Mouse (Mus musculus): ENCODE measurements at regions not wholly inside any gene's neighbourhood (a gene's known extent, or its start where the extent isn't known, plus 50 kb on each side); places are given as distances from the start of the nearest gene placed in this dataset.
A peak's percentile ranks its signal among the peaks of the same experiment; 100 is the strongest.

- DNase-seq (ENCODE audit: low spot score in 2 of 2) = no peak
These were observed 375.2 kb upstream of the Nfe2l3 start for GRCm38 (mm10) chr6:51057229-51057628.

GRCm38 (mm10) chr6:51059923-51060847 lies 372.3 kb upstream of the Nfe2l3 start:
- no peak for DNase-seq (ENCODE audit: low spot score in 2 of 2)

- DNase-seq (ENCODE audit: low spot score in 2 of 2) = no peak
These were observed 371.5 kb upstream of the Nfe2l3 start for GRCm38 (mm10) chr6:51060848-51061535.

GRCm38 (mm10) chr6:51065156-51065555 lies 367.3 kb upstream of the Nfe2l3 start:
- no peak for DNase-seq (ENCODE audit: low spot score in 2 of 2)

GRCm38 (mm10) chr6:51067332-51067731 lies 365.1 kb upstream of the Nfe2l3 start:
- no peak for DNase-seq (ENCODE audit: low spot score in 2 of 2)

GRCm38 (mm10) chr6:51069945-51070344 lies 362.5 kb upstream of the Nfe2l3 start:
- no peak for DNase-seq (ENCODE audit: low spot score in 2 of 2)

GRCm38 (mm10) chr6:51071243-51071642 lies 361.2 kb upstream of the Nfe2l3 start:
- no peak for DNase-seq (ENCODE audit: low spot score in 2 of 2)

- DNase-seq (ENCODE audit: low spot score in 2 of 2) = no peak
These were observed 357.4 kb upstream of the Nfe2l3 start for GRCm38 (mm10) chr6:51075026-51075425.

GRCm38 (mm10) chr6:51076861-51077768 lies 355.4 kb upstream of the Nfe2l3 start:
- no peak for DNase-seq (ENCODE audit: low spot score in 2 of 2)

- DNase-seq (ENCODE audit: low spot score in 2 of 2) = peak; percentile 32 to 49
These were observed 354.7 kb upstream of the Nfe2l3 start for GRCm38 (mm10) chr6:51077769-51078096.

GRCm38 (mm10) chr6:51078353-51078966 lies 354.0 kb upstream of the Nfe2l3 start:
- DNase-seq (ENCODE audit: low spot score in 2 of 2) = peak; percentile 20 to 32

GRCm38 (mm10) chr6:51078967-51079355 lies 353.5 kb upstream of the Nfe2l3 start:
- DNase-seq (ENCODE audit: low spot score in 2 of 2) = no peak

GRCm38 (mm10) chr6:51081056-51081455 lies 351.4 kb upstream of the Nfe2l3 start:
- peak; percentile 64 to 68 for DNase-seq (ENCODE audit: low spot score in 2 of 2)

- no peak for DNase-seq (ENCODE audit: low spot score in 2 of 2)
These were observed 347.8 kb upstream of the Nfe2l3 start for GRCm38 (mm10) chr6:51084656-51085055.

GRCm38 (mm10) chr6:51085547-51085946 lies 346.9 kb upstream of the Nfe2l3 start:
- DNase-seq (ENCODE audit: low spot score in 2 of 2) = no peak

- DNase-seq (ENCODE audit: low spot score in 2 of 2) = no peak
These were observed 346.1 kb upstream of the Nfe2l3 start for GRCm38 (mm10) chr6:51086347-51086746.

GRCm38 (mm10) chr6:51087806-51088205 lies 344.7 kb upstream of the Nfe2l3 start:
- no peak for DNase-seq (ENCODE audit: low spot score in 2 of 2)

GRCm38 (mm10) chr6:51088641-51089372 lies 343.7 kb upstream of the Nfe2l3 start:
- no peak for DNase-seq (ENCODE audit: low spot score in 2 of 2)

GRCm38 (mm10) chr6:51093196-51093595 lies 339.3 kb upstream of the Nfe2l3 start:
- DNase-seq (ENCODE audit: low spot score in 2 of 2) = no peak

- no peak for DNase-seq (ENCODE audit: low spot score in 2 of 2)
These were observed 338.2 kb upstream of the Nfe2l3 start for GRCm38 (mm10) chr6:51094304-51094703.

GRCm38 (mm10) chr6:51097488-51097887 lies 335.0 kb upstream of the Nfe2l3 start:
- DNase-seq (ENCODE audit: low spot score in 2 of 2) = no peak
